Mouse (Mus musculus): Measurements from ENCODE around the gene Rab2b.

DNA sequence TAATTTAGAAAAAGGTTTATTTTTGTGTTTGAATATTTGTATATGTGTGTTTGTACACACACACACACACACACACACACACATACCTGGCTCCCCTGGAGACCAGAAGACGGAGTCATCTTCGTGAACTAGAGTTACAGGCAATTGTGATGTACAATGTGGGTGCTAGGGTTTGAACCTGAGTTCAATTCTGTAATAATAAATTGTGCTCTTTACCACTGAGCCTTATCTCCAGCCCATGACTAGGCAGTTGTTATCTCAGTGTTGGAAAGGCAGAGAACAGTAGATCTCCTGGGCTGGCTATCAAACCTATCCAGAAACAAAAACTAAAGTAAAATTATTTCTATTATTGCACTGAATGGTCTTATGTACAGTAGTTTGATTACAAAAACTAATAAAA, 26.8 kb upstream of the Rab2b start:
- no peak for TF ChIP-seq CTCF (IDR thresholded peaks at IDR 0.05; ENCODE audit: low read depth)
- no peak for TF ChIP-seq EP300 (optimal IDR thresholded peaks at IDR 0.05)

All from stomach, postnatal 0 days (tissue).